Mouse (Mus musculus) liver, embryonic 13.5 days (tissue): Measurements from ENCODE around the gene Card14. TPM values are rescaled to one million over a fixed set of nuclear protein-coding genes. Genes with fewer than 3 reads are reported as not detected.

Experiments
- ATAC-seq: fragments of 200-750 bp; cut with Nextera tagmentation; 2 replicates; pipeline ENCODE4 v1.8.0; 2017; ENCODE audit warnings: low read depth, mild to moderate bottlenecking, moderate number of reproducible peaks, moderate library complexity
- DNase-seq: peaks from one replicate; pipeline ENCODE4 v3.0.0; 2022
- H3K27ac ChIP-seq: fragments of 300-500 bp; sonication (generic); 2 replicates; pipeline ENCODE4 v1.5.1; 2015; ENCODE audit warnings: moderate library complexity, mild to moderate bottlenecking, inconsistent platforms
- H3K27me3 ChIP-seq: fragments of 300-500 bp; sonication (generic); 2 replicates; pipeline ENCODE4 v1.6.1; 2015; ENCODE audit warnings: mild to moderate bottlenecking, inconsistent platforms
- H3K36me3 ChIP-seq: fragments of 300-500 bp; sonication (generic); 2 replicates; pipeline ENCODE4 v1.6.1; 2015; ENCODE audit warnings: mild to moderate bottlenecking, inconsistent platforms
- H3K4me1 ChIP-seq: fragments of 300-500 bp; sonication (generic); replicated peaks from 2 replicates; pipeline ENCODE4 v1.6.1; 2015; ENCODE audit warnings: inconsistent platforms
- H3K4me2 ChIP-seq: fragments of 300-500 bp; sonication (generic); 2 replicates; pipeline ENCODE4 v1.6.1; 2015; ENCODE audit warnings: inconsistent platforms, mild to moderate bottlenecking, moderate library complexity
- H3K4me3 ChIP-seq: fragments of 300-500 bp; sonication (generic); replicated peaks from 2 replicates; pipeline ENCODE4 v1.5.1; 2015; ENCODE audit warnings: mild to moderate bottlenecking, inconsistent platforms
- H3K9ac ChIP-seq: fragments of 300-500 bp; sonication (generic); 2 replicates; pipeline ENCODE4 v1.6.1; 2015; ENCODE audit warnings: mild to moderate bottlenecking, inconsistent platforms
- H3K9me3 ChIP-seq: fragments of 300-500 bp; sonication (generic); replicated peaks from 2 replicates; pipeline ENCODE4 v1.6.1; 2016; ENCODE audit warnings: inconsistent platforms
- WGBS: fragments of 180-500 bp; shearing (Covaris S2); methylation state at CpG from one replicate; pipeline ENCODE4 v1.1.7; 2015; ENCODE audit not compliant: insufficient replicate concordance; 5-methylcytosine and 5-hydroxymethylcytosine counted together
- polyA plus RNA-seq: library from polyadenylated mRNA; unstranded; fragments of >200 nt; fragmentation: Nextera tagmentation; extraction: Ambion mirVana; gene quantifications from 2 replicates; pipeline ENCODE4 v1.2.1, GENCODE M21; 2015

Gene Card14
- polyA plus RNA-seq, 1 experiment from 2014 or later = 0.20 TPM

DNA sequence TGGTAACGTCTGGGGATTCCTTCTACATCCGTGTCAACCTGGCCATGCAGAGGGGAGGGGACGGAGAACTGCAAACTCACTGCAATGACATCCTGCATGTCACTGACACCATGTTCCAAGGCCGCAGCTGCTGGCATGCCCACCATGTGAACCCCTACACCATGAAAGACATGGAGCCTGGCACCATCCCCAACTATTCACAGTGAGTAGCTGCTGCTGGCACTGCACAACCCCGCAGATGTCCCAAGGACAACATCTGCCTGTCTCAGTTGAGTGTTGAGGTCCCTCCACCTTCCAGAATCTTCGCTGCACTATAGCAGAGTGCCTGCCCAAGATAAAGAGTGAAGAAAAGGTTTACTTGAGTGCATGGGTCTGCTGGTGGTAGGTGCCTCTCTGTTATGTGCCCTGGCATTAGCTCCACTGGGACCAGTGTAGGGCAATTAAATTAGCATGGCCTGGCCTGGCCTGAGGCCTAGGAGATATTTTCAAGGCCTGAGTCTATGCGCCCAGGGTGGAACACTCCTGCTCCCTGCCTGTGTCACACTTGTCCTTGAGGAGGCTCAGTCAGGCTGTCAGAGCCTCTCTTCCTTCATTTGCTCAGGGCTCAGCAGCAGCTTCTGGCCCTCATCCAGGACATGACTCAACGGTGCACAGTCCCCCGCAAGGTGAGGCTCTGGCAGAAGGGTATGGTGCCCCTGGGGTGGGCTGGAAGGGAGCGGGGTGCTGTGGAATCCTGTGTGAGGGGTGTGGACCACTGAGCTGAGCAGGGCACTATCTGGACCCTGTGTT lies 30.9 kb downstream of the Card14 start:
- Histone ChIP-seq H3K4me1 (no peaks in the 10 kb centered on the region), H3K27me3 (peaks cover 15% of the 10 kb centered on the region; the same call in 1 of the 2 replicates), H3K9me3 (no peaks in the 10 kb centered on the region), H3K36me3 (no peaks in the 10 kb centered on the region), H3K27ac (no peak overlapping the region), H3K4me3 (no peak overlapping the region), H3K4me2 (no peak overlapping the region), H3K9ac (no peak overlapping the region)
- ATAC-seq = no peak
- DNase-seq = no peak
- WGBS = 69% methylated on average over 10 of the region's 10 CpGs

DNA sequence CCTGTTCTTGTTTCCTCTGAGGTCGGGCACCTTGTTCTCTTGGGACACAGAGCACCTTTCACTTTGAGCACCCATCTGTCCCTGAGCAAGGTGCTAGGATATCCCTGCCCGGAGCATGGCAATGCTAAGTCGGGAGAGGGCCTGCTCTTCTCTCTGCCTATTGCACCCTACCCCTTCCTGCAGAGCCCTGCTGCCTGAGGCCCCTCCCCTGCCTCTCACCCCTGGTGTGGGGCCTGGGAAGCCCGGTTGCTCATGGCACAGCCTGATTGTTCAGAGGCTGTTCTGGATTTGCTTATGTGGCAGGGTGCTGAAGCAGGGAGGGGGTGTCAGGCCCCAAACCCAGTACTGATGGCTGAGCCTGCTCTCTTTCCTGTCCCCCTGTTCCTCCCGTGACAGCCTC lies 31.6 kb downstream of the Card14 start:
- 0 out of 2 replicates have a peak, but pooled peaks cover 11% of the 10 kb centered on the region for H3K27me3 ChIP-seq
- no peak; the same call in 1 of the 2 replicates for ATAC-seq
- WGBS = 33% methylated on average over 5 of the region's 5 CpGs
- no peak overlapping the region for H3K4me3 ChIP-seq
- no peaks in the 10 kb centered on the region for H3K9me3 ChIP-seq
- no peaks in the 10 kb centered on the region for H3K4me1 ChIP-seq
- DNase-seq = no peak
- no peak overlapping the region for H3K9ac ChIP-seq
- H3K27ac ChIP-seq = no peak overlapping the region
- no peaks in the 10 kb centered on the region for H3K36me3 ChIP-seq
- H3K4me2 ChIP-seq = no peak overlapping the region

DNA sequence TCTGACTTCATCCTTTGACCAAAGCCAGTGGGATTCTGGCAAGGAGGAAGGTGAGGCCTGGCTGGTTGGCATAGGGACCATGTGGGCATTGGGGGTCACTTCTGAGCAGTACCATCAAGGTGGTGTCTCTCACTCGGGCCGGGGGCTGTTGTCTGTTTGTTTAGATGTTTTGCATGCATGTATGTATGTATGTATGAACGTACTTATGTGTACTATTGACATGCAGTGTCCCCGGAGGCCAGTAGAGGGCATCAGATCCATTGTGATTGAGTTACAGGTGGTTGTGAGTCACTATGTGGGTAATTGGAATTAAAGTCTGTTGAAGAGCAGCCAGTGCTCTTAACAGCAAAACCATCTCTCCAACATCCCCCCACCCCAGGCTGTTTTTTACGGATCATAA lies 32.1 kb downstream of the Card14 start:
- WGBS = 4% methylated on average over 5 of the region's 5 CpGs
- DNase-seq (peak; percentile 55), ATAC-seq (no peak)

DNA sequence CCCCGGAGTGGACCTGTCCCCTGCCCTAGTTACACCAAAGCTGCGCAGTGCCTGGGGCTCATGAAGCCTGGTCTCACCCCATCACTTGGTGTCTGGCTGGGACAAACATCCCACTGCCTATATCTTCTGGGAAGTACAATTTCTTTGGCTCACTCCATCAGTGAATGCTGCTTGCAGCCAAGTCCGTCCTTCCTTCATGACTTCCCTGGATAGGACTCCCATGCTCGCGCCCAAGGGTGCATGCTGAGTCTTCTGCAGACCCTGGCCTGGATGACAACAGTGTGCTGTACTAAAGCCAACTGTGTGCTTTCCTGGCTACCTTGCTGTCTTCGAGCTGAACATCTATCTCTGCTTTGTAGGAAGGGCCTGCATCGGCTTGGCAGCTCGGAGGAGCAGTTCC lies 36.6 kb downstream of the Card14 start:
- Histone ChIP-seq H3K9ac (no peak overlapping the region), H3K4me2 (no peak overlapping the region), H3K4me3 (no peak overlapping the region), H3K4me1 (peaks cover 9% of the 10 kb centered on the region; the same call in 1 of the 2 replicates), H3K9me3 (no peaks in the 10 kb centered on the region), H3K27me3 (no peaks in the 10 kb centered on the region), H3K36me3 (peaks cover 6% of the 10 kb centered on the region; the same call in 1 of the 2 replicates), H3K27ac (no peak overlapping the region)
- no peak for ATAC-seq
- 77% methylated on average over 8 of the region's 8 CpGs for WGBS
- no peak for DNase-seq

More for the DNA sequence above, 32.1 kb downstream of the Card14 start:
- Histone ChIP-seq H3K27me3 (0 out of 2 replicates have a peak, but pooled peaks cover 11% of the 10 kb centered on the region), H3K4me1 (no peaks in the 10 kb centered on the region), H3K27ac (no peak overlapping the region), H3K36me3 (no peaks in the 10 kb centered on the region), H3K9me3 (no peaks in the 10 kb centered on the region), H3K9ac (no peak overlapping the region), H3K4me3 (no peak overlapping the region), H3K4me2 (no peak overlapping the region)

DNA sequence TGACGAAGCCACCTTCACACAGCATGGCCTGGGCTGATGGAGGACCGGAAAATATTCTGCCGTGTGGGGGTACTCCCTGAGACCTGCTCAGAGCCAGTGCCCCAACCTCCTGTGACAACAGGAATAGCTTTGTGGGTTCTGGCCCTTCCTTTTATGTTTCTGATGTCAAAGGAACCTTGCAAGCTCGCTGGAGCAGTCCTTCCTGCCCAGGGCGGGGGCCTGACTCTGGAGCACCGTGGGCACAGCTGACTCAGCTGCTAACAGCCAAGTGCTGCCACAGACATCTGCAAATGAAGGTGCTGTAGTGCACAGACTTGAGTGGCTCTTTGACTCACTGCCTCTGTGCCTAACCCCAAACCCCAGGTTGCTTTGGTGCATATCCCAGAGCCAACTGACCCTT lies 37.3 kb downstream of the Card14 start:
- H3K27me3 ChIP-seq = no peaks in the 10 kb centered on the region
- no peaks in the 10 kb centered on the region for H3K9me3 ChIP-seq
- peaks cover 9% of the 10 kb centered on the region; the same call in 1 of the 2 replicates for H3K4me1 ChIP-seq
- H3K36me3 ChIP-seq = peaks cover 6% of the 10 kb centered on the region; the same call in 1 of the 2 replicates
- H3K9ac ChIP-seq = no peak overlapping the region
- WGBS = 45% methylated on average over 6 of the region's 6 CpGs
- DNase-seq (no peak), ATAC-seq (no peak)
- H3K4me2 ChIP-seq = no peak overlapping the region
- H3K27ac ChIP-seq = no peak overlapping the region
- no peak overlapping the region for H3K4me3 ChIP-seq

DNA sequence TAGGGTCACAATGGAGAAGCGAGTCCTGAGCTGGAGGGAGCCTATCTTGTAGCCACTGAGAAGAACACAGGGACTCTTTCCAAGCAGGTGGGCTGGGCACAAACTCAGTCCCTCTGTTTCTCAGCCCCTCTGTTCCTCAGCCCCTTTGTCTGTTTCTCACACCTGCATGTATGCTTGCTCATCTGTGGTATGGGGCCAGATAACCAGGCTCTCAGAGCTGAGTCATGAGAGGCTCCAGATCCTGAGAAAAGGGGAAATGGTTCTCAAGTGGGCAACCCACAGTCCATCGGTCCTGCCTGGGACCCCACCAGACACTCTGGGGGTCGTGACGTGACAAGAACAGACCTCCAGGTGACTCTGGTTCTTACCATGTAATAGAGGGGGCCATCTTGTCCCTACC lies 39.6 kb downstream of the Card14 start:
- Histone ChIP-seq H3K4me1 (peaks cover 9% of the 10 kb centered on the region; the same call in 1 of the 2 replicates), H3K27me3 (no peaks in the 10 kb centered on the region), H3K4me3 (no peak overlapping the region), H3K4me2 (no peak overlapping the region), H3K9me3 (no peaks in the 10 kb centered on the region), H3K36me3 (peaks cover 6% of the 10 kb centered on the region; the same call in 1 of the 2 replicates), H3K27ac (no peak overlapping the region), H3K9ac (no peak overlapping the region)
- ATAC-seq (no peak), DNase-seq (no peak)
- 32% methylated on average over 4 of the region's 4 CpGs for WGBS

DNA sequence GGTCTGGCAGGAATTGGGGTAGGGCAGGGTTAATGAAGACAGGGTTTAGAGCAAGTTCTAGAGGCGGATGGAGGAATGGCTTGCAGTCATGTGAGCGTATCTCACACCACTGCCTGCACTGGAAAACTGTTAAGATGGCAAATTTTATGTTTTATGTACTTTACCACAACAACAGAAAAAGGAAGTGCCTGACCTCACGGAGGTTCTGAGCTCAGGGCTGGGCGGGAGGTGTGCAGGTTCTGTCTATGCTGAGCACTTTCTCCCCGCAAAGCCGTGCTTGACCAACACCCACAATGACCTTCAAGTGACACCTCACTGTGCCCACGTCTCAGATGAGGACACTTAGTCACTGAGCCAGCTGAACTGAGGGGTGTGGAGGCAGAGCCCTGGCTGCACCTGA lies 44.5 kb downstream of the Card14 start:
- no peak overlapping the region for H3K27ac ChIP-seq
- H3K4me2 ChIP-seq = no peak overlapping the region
- no peak overlapping the region for H3K9ac ChIP-seq
- H3K4me1 ChIP-seq = peaks cover 32% of the 10 kb centered on the region
- 0 out of 2 replicates have a peak, but pooled peaks cover 7% of the 10 kb centered on the region for H3K27me3 ChIP-seq
- no peak overlapping the region for H3K4me3 ChIP-seq
- WGBS = 40% methylated on average over 7 of the region's 7 CpGs
- H3K36me3 ChIP-seq = no peaks in the 10 kb centered on the region
- ATAC-seq = no peak
- H3K9me3 ChIP-seq = no peaks in the 10 kb centered on the region
- no peak for DNase-seq

DNA sequence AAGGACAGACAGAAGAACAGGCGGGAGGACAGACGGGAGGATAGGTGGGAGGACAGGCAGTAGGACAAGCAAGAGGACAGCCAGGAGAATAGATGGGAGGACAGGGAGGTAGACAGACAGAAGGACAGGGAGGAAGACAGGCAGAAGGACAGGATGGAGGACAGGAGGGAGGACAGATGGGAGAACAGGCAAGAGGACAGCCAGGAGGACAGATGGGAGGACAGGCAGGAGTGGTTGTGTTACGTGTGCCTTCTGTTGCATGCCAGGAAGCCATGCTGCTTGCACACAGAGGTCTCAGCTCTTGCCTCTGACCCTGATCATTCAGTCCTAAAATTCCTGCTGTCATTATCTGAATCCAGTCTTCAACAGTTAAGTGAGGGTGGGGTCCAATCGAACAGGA lies 46.4 kb downstream of the Card14 start:
- H3K9me3 ChIP-seq = no peaks in the 10 kb centered on the region
- peaks cover 28% of the 10 kb centered on the region for H3K4me1 ChIP-seq
- H3K27ac ChIP-seq = no peak overlapping the region
- no peak overlapping the region for H3K4me3 ChIP-seq
- peak overlapping the region; percentile 94 for H3K4me2 ChIP-seq
- ATAC-seq (no peak), DNase-seq (no peak)
- no peak overlapping the region for H3K9ac ChIP-seq
- H3K27me3 ChIP-seq = 0 out of 2 replicates have a peak, but pooled peaks cover 7% of the 10 kb centered on the region
- H3K36me3 ChIP-seq = no peaks in the 10 kb centered on the region
- WGBS = 69% methylated on average over 4 of the region's 4 CpGs

DNA sequence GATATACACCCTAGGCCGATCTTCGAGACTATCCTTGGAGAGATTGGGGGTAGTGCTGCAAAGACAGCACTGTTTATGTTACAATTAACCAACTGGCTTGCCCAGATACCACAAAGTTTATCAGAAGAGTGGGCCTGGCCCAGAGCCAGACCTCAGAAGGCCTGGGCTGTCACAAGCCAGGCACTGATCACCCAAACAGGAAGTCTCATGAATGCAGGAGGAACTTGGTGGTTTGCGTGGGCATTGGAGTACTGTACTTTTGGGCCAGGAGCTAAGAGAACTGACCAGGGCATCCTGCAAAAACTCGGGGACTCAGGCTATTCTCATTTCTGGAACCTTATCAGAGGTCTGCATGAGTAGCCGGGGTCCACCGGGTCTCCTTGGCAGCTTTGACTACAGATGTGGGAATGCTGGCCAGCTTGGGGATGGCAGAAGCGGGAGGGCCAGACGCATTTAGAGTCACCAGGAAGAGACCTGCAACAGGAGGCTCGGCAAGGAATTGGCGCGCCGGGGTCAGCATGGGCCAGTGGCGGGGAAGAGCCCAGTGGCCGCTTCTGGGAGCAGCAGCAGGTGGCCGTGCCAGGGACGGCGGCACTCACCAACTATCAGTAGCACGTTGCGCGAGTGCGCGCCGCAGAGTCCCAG lies 47.4 kb downstream of the Card14 start:
- Histone ChIP-seq H3K27me3 (0 out of 2 replicates have a peak, but pooled peaks cover 7% of the 10 kb centered on the region), H3K4me2 (peak overlapping the region; percentile 94), H3K4me1 (peaks cover 28% of the 10 kb centered on the region), H3K9ac (peak overlapping the region; percentile 77), H3K36me3 (no peaks in the 10 kb centered on the region), H3K9me3 (no peaks in the 10 kb centered on the region), H3K27ac (peak overlapping the region; percentile 82), H3K4me3 (peak overlapping the region; percentile 74)
- peak; percentile 78 for ATAC-seq
- DNase-seq = peak; percentile 58
- WGBS = under 1% methylated on average over 23 of the region's 23 CpGs

DNA sequence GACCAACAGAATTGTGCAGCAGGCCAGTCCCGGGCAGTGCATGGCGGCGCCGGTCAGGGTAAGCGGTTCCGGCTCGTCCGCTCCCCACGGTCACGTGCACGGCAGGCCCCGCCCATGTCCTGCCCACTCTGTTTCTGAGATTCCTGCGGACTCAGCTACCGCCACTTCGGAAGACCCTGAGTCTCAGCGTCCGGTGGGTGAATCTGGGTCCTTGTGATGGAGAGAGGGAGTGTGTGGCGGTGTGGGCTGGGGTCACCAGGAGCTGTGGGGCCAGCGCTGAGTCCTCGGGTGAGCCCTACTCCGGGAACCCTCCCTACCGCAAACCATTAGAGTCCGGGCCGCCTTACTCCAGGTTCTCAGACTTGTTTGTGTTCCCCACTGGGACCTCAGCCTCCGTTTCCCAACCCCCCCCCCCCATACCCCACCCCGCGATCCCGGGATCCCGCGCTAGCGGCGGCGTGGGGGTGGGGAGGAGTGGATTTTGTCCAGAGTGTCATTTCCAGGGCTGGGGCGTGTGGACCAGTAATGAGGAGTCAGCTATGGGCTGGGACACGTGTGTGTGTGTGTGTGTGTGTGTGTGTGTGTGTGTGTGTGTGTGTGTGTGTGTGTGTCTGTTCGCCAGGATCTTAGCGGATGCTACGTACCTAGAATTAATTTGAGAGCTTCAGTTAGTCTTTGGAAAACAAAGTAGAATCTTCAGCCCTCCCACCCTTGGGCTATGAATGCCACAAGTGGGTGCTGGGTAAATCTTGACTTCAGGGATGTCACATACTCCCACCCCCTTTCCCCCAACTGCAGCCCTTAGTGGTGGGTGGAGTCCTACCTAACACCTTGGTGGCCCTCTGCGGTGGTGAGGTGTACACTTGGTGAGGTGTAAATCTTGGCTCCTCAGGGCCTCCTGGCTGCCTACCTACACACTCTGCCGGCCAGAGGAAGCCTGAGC lies 48.1 kb downstream of the Card14 start, which contains the start of the genes Sgsh and Slc26a11:
TSS of gene Sgsh (minus strand) at position 94 of the 943 bp plus-strand sequence.
TSS of gene Slc26a11 (plus strand) at position 115 of the 943 bp plus-strand sequence.
- Histone ChIP-seq H3K9ac (peak within 1 kb of the TSS; percentile 77), H3K4me1 (peaks cover 28% of the 10 kb centered on the region), H3K4me3 (peak within 1 kb of the TSS; percentile 74), H3K36me3 (no peaks in the 10 kb centered on the region), H3K27ac (peak within 1 kb of the TSS; percentile 82), H3K27me3 (0 out of 2 replicates have a peak, but pooled peaks cover 7% of the 10 kb centered on the region), H3K9me3 (no peaks in the 10 kb centered on the region), H3K4me2 (peak within 1 kb of the TSS; percentile 94)
- DNase-seq = peak; percentile 78
- ATAC-seq = peak; percentile 84
- 5% methylated on average over 39 of the region's 40 CpGs for WGBS
